Mouse (Mus musculus) heart, adult 9 months (tissue): ENCODE measurements around the gene Gm10570.

Source experiments
- DNase-seq, 2 experiments: peaks; one replicate each; pipeline ENCODE4 v3.0.0; 2022; ENCODE audit warnings: low spot score in 2 of 2

Gm10570 gene

DNA sequence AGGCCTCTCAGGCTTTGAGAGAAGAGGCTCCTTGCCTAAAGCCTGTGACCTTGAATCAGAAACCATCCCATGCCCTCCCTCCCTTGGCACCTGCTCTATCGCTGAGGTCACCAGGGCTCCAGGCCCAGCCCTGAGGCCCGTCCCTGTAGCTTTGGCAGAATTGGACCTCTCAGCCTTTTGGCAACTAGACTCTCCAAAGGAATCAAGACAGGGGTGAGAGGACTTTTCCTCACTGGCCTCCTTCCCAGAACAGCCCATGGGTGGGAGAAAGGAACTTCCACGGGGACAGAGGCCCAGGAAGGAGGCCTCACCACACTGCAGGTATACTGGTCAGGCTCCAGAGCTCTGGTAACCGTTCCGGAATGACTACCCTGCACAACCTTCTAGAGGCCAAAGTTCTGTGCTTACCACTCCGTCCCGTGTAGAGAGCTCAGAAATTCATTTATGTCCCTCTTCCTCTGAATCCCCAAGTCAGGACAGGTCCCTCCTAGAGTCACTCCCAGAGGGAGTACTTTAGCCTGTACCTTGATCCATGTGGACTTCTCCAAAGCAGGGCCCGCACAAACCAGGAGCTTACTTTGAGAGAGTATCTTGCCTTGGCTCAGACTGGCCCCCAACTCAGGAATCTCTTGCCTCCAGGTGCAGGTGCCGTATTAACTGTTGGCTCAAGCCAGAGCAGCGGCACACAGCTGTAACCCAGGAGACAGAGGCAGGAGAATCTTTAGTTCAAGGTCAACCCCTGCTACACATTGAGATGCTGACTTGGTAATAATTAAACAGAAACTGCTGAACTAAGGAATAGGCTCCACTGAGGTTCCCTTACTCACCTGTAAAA lies 1.5 kb downstream of the Gm10570 start:
- peak; percentile 80 to 83 for DNase-seq

DNA sequence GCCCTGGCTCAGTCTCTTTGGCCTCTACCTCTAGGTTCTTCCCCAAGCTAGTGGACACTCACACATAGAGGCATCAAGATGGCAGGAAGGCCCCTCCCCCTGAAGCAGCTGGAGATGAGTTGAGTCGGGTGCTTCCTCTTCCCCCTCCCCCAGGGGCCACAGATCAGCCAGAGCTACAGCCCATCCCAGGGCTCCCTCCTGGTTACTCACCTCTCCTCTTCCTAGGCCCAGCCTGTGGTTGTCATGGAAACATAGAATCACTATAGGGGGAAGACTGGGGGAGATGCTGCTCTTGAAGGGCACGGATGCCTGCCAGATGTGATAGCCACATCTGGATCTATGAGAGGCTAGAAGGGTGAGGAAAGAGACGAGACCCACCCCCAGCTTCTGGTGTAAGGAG lies 3.7 kb downstream of the Gm10570 start:
- DNase-seq: no peak

DNA sequence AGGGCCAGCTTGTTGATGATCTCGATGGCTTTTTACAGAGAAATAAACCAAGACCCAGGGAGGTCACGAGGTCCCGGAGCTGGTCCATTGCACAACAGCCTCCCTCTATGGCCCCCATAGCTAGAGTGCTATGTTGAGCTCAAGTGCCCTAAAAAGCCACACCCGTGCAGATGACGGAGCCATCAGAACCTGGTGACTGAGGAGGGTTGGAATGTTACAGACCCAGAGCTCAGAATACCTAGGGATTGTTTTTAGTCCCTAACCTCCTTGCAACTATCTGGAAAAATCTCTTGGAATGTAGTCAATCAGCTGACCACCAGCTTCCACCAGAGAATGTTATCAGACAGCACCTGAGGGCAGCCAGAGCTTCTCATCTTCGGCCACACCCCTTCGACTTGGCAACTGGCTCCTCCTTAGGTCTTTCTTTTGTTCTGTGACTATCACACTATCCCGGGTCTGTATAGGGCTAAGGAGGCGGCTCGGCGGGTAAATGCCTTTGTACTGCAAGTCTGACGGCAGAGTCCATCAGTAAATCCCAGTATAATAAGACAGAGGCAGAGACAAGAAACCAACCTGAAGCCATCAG lies 6.1 kb downstream of the Gm10570 start:
- no peak for DNase-seq

DNA sequence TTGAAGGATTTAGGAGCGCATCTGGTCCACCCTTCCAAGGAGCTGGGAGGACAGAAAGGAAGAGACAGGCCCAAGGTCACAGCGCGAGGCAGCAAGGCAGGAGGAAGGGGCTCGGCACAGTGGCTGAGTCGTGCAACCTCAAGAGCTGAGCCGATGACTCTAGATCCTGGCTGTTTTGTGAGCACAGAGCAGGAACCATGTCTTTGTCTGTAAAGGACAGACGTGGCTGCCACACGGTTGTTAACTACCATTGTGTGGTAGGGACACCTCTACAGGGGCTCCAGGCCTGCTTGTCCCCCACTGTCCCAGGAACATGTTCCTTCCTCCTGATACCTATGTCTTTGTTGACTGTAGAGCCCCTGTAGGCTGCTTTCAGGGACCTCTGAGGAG lies 8.8 kb downstream of the Gm10570 start:
- DNase-seq: no peak

DNA sequence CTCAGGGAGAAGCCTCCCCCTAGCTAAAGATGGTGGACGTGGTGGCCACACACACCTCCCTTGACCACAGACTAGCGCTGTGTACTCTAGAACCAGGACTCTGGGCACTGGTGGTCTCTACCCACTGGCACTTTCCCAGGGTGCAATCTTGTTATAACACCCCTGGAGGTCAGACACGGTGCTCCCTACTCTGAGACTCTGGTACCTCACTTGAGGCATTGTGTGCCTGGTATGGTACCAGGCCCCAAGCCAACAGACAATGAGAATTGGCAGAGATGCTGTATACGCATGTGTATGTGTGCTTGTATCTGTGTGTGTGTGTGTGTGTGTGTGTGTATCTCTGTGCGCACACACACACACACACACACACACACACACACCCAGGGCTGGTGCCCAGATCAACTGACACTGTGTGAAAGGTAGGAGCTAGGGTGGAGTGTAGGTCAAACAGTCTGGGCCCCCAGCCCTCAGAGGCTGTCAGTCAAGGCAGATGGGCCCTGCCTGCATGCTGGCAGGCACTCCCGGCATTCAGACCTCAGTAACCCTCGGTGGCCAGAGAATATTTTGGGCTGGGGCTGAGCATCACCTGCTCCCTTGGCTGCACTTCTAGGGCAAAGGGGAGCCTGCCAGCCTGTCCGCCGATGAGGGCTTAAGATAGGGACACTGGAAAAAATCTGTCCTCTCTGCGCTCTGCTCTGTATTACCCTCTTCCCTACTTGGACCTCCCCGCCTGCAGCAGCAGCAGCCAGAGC lies 9.4 kb downstream of the Gm10570 start:
- peak; percentile 80 to 81 for DNase-seq

DNA sequence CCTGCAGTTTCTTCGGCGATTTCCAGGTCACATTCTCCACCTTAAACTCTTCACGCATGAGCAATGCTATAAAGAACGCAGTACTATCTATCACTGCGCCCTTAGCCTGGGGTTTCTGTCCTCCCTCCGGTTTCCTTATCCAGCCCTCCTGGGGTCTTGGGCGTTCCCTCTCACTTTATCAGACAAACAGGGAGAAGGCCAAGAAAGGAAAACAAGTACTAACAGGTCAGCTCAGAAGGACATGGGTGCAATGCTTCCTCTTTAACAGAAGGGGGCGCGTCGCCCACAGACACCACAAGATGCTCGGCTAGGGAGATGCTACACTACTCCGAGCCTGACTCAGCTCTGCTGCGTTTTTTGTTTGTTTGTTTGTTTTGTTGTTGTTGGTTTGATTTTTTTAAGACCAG lies 11.3 kb downstream of the Gm10570 start:
- no peak for DNase-seq

DNA sequence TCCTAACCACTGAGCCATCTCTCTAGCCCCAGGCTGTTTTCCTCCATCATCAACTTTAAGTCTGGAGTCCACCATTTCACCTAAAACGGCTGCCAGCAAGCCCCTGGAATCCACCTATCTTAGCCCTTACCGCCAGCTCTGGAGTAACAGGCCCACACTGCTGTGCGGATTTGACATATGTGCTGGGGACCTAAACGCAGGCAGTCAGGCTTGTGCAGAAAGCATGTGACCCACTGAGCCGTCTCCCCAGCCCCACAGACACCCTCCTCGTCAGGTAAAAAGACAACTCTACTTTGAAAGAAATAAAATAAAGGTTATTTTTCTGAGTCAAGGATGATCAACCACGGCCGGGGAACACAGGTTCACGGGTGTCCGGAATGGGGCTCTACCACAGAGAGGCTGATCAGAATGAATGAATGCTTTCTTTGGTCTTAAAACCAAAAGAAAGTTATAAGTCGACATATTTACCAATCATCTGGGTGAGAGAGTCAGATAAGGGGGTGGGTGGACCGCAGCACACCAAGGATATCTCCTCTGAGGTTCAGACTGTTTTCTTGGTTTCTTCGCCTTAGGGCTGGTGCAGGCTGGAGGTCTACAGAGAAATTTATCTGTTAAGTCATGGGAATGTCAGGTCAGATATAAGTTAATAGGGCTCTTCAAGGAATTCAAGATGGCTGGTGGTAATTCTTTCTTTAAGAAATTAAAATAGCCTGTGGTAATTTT lies 12.1 kb downstream of the Gm10570 start:
- DNase-seq: no peak

DNA sequence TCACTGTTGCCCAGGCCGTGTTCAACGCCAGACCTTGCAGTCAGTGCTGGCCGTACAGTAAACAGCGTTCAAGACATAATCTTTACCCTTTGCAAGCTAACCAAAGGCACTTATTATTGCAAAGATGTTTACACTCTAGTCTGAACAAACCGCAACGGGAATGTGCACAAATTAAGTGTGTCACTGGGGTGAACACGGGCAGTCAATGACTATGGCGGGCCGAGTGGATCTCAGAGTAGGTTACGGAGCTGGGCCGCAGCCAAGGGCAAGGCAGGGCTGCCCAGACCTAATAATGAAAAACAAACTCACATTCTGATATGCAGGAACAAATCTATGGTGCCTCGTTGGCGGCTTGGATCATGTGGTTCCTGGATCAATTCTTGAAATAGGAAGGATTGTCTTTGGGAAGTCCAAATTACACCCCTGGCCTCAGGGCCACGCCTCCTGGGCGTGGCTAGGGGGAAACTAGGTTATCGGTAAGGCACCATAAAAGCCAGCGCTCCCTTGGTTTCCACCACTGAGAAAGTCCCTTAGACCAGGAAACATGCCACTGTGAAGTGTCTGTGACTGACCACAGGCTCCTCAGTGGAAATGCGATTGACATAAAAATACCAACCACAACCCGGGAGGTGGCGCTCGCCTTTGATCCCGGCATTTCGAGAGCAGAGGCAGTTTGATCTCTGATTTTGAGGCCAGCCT lies 13.3 kb downstream of the Gm10570 start:
- no peak for DNase-seq

DNA sequence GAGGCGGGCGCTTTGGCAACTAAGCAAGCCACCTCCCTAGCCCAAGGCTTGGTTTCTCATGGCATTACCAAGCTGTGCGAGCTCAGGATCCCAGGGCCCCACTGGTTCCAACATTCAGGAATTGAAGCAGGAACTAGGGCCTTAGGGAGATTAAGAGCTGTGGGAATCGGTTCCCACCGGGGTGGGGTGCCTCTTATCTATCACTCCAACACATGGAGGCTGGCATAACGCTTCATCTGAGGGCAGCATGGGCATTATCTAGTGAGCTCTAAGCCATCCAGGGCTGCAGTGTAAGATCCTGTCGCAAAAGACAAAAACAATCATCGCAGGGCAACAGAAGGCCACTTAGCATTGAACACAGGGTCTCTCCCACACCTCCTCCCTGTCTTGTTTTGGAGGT lies 14.0 kb downstream of the Gm10570 start:
- no peak for DNase-seq

DNA sequence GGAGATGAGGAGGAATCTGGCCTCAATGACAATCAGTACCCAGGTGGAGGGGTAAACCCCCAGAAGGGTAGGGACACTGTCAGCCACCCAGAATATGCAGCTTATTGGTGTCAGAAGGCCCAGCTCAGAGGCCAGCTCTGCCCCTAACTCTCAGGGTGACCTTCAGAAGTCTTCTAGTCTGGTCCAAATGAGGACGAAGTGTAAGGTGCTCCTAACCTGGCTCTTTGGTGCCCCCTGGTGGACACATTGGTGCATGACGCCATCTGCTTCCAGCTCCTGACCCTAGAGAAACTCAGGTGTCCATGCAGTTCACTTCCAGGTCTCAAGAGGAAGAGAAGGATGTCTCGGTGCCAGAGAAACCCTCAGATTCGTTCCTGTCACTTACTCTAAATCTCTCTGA lies 16.2 kb downstream of the Gm10570 start:
- peak in 1 of 2 experiments; percentile 64 for DNase-seq

DNA sequence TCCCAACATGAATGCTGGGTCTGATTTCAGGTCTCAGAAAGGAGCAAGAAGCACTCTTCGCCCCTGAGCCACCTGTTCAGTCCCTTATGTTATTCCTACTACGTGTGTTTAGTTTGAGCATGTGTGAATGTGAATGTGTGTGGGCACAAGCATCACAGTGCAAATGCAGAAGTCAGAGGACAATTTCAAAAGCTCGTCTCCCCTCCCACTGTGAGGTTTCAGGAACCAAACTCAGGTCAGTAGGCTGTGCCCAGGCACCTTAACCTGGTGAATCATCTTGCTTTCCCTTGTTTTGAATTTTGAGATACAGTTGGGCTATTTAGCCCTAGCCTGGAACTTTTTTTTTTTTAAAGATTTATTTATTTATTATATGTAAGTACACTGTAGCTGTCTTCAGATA lies 18.6 kb downstream of the Gm10570 start:
- DNase-seq: no peak

DNA sequence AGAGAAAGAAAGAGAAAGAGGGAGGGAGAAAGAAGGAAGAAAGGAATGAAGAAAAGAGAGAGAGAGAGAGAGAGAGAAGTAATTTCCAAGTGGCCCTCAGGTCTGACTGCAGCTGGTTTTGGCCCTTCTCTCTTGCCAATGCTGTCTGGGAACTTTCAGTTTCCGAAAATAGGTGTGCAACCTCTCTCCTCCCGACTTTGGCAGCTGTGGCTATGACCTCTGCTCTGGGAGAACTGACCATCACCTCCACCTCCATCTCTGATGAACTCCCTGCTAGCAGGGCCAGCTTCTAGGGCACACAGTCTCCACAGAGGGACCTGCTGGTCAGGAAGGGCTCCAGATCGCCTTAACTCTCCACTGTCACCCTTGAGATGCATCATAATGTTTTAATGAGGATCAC lies 21.9 kb downstream of the Gm10570 start:
- DNase-seq: peak; percentile 30 to 45

DNA sequence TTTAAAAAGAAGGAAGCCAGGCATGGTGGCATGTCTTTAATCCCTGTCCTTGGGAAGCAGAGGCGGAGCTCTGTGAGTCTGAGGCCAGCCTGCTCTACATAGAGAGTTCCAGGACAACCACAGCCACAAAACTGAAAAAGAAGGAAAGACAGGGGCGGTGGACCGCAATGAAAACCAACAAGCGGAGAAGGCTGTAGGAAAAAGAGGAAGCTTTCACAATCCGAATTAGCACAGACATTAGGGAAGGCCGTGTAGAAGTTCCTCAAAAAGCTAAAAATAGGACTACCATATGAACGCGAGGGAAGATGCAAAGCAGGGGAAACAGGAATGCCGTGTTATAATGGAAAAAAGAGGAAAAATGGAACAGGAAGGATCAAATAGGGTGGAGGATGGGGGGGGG lies 24.6 kb downstream of the Gm10570 start:
- peak in 1 of 2 experiments; percentile 32 for DNase-seq

DNA sequence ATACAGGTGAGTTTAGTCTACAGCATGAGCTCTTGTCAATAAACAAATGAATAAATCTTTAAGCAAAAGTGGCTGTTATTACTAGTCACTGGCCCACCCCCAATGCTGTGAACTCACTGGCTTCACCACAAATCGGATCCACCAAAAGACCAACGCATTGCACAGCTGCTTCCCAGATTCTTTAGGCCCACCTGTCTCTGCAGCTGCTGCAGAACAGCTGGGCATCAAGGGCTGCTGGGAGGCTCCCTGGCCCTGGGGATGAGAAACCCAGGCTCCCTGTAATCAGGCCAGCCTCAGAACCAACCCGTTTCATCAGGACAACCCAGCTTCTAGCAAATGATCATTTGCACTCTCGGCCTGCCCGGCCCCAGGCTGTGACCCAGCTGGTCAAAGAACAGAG lies 25.6 kb downstream of the Gm10570 start:
- no peak for DNase-seq

DNA sequence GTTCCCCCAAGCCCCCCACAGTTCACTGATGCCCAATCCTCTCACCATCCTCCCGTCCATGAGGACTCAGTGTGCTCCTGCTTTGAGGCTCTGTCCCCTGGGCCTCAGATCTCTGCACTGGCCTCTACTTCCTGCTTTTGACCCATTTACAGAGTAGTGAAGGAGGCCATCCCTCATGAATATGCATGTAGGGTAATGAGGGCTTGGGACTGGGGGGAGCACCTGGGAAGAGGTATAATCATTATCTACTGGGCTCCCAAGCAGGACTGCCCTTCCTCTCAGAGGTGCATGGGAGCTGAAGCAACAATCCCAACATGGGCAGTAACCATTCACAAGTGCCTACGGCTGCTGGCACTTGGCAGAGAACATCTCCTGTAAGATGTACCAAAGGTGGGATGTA lies 29.4 kb downstream of the Gm10570 start, which contains the start of gene Serinc2:
Gene Serinc2 (minus strand): TSS at position 101 of the 400 bp plus-strand sequence.
- DNase-seq: no peak

DNA sequence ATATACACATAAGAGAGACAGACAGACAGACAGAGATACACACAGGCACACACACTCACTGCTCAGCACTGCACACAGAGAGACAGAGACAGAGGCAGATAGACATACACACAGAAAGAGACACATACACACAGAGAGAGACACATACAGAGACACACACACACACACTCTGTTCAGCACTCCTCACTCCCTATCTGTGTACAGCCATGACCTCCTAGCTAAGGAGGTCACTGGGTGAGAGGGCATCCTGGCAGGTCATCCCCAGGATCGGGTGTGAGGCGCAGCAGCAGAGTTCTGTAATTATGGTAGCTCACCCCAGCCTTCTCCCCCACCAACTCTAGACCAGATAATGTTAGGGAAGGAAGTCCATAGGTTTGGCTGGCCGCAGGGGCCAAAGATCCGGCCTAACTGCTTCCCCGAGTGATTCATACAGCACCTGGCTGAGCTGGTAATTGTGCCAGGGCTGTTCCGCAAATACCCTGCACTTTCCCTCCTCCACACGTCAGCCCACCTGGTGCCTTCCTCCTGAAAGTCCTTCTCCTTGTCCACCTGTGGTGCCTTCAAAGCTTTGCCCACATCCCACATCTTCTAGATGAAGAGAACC lies 31.8 kb downstream of the Gm10570 start:
- DNase-seq: no peak

DNA sequence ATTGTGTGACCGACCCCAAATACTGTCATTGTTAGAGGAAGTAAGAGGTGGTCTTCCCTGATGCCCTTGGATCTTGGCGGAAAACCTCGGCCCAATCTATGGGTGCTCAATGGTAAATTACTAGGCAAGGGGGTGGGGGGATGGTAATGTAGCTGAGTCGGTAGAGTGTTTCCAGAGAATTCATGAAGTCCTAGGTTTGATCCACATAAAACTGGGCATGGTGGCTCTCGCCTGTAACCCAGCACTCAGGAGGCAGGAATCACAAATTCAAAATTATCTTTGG lies 32.7 kb downstream of the Gm10570 start:
- DNase-seq: no peak

DNA sequence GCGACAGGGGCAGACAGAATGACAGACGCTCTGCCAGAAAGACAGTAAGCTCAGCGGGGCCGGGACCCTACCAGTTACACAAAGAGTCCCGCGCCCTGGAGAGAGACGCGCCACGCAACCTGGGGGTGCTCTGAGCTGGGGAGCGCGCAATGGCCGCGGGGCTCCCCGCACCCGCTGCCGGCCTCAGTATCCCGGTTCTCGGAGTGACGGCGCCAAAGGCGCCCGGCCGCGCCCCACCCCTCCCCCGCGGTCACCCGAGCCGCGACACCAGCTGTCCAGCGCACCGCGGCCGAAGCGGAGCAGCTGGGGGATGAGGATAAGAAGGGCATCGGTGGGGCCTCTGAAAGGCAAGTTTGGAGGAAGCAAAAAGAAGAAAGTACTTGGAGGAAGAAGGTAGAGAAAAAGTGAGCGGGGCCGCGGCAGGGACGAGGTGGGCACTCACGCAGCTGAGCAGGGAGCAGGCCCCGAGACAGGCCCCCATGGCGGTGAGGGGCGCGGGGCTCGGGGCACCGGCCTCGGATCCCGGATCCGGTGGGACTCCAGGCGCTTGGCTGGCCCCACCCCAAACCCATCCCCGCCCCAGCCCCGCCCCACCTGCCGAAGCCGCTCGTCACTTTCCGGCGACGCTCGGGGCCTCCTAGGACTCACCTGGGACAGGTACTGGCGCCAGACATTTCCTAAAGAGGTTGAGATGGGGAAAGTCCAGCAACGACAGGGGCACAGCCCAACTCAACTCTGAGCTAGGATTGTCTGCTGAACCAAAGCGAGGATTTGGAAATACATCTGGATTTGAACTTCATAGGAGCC lies 33.3 kb downstream of the Gm10570 start:
- no peak for DNase-seq

DNA sequence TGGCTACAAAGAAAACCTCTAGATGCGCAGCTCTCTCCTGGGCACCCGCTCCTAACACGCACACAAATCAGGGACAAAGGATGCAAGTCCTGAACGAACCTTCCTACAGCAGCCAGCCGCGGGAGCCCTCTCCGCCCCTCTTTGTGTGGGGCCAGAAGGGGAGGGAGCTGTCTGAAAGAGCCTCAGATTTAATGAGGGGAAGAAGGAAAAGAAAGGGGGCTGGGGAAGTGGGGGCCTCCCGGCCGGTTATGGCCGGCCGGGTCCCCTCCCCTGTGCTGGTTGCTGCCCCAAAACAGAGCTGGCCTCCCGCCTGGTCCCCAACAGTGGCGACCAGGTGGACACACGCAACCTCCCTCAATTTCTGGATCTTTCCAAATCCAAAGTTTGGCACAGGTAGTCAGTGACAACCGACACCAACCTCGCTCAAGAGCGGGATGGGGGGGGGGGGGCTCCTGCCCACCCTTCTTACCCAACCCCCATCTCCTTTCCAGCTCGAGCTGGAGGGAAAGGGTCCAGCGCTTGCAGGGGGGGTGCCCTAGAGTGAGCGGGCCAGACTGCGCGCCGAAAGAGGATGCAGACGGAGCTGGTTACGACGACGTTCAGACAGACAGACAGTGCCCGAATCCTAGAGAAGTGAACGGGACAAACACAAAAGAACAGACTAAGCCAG lies 34.0 kb downstream of the Gm10570 start:
- no peak for DNase-seq
